Mouse (Mus musculus) ES-E14 (cell line): Measurements from ENCODE around the gene Sbsn.

ENCODE experiments used
- CHD2 ChIP-seq: IDR thresholded peaks from 2 replicates; pipeline ENCODE4 v1.6.1; 2014; ENCODE audit warnings: mild to moderate bottlenecking, low read depth, low read length, inconsistent platforms
- HCFC1 ChIP-seq: IDR thresholded peaks from 2 replicates; pipeline ENCODE4 v1.6.1; 2012; ENCODE audit warnings: low read length, inconsistent platforms, borderline replicate concordance; ENCODE audit not compliant: insufficient read depth
- MAFK ChIP-seq: IDR thresholded peaks from 2 replicates; pipeline ENCODE4 v1.6.1; 2014; ENCODE audit warnings: mild to moderate bottlenecking, low read depth, low read length, inconsistent platforms; ENCODE audit not compliant: insufficient read depth
- ZC3H11A ChIP-seq: IDR thresholded peaks from 2 replicates; pipeline ENCODE4 v1.6.1; 2012; ENCODE audit warnings: low read depth, mild to moderate bottlenecking, inconsistent platforms, low read length, borderline replicate concordance
- ZNF384 ChIP-seq: IDR thresholded peaks from 2 replicates; pipeline ENCODE4 v1.6.1; 2012; ENCODE audit warnings: low read depth, low read length, inconsistent platforms

DNA sequence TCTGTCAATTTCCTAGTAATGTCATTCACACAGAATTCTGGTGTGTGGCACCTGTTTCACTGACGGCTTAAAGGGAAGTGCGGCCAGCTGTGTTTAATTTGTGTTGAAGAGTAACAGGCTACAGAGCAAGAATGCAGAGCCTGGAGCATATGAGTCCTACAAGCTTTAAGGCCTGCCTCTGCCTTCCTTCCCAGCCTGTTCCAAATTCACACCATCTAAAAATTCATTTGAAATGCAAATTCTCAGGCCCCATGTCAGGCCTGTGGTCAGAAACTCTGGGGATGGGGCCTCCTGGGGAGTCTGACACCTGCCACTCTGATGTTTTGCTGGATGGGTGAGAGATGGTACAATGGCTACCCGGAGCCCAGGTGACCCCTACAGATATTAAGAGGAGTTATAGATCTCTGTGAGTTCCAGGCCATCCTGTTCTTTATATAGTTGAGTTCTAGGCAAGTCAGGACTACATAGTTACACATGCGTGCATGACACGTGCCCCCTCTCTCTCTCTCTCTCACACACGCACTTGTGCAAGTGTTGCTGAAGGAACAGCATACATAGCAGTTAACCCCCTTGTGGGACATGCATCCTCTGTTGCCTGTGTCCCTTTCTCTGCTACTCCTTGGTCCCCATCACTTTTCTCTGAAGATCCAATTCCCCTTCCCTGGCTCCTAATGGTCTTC lies 27.9 kb upstream of the Sbsn start:
- TF ChIP-seq ZNF384 (no peak), ZC3H11A (no peak), CHD2 (no peak), MAFK (no peak), HCFC1 (no peak)
